Mouse (Mus musculus) forebrain, embryonic 14.5 days (tissue): ENCODE measurements around the gene Prokr1. TPM values are rescaled to one million over a fixed set of nuclear protein-coding genes. Genes with fewer than 3 reads are reported as not detected.

Experiments
- ATAC-seq: fragments of 200-750 bp; cut with Nextera tagmentation; 2 replicates; pipeline ENCODE4 v1.8.0; 2017; ENCODE audit warnings: mild to moderate bottlenecking, moderate library complexity
- DNase-seq: peaks from one replicate; pipeline ENCODE4 v3.0.0-alpha.2; 2015; ENCODE audit warnings: low spot score
- H3K27ac ChIP-seq: fragments of 300-500 bp; sonication (generic); 2 replicates; pipeline ENCODE4 v1.5.1; 2014; ENCODE audit warnings: low read depth, mild to moderate bottlenecking, control low read depth, low read length, moderate library complexity
- H3K27me3 ChIP-seq: fragments of 300-500 bp; sonication (generic); replicated peaks from 2 replicates; pipeline ENCODE4 v1.6.1; 2014; ENCODE audit warnings: low read length, control low read depth, mixed read lengths; ENCODE audit not compliant: control insufficient read depth, insufficient read depth
- H3K36me3 ChIP-seq: fragments of 300-500 bp; sonication (generic); 2 replicates; pipeline ENCODE4 v1.6.1; 2014; ENCODE audit warnings: low read length, control low read depth; ENCODE audit not compliant: control insufficient read depth, insufficient read depth
- H3K4me1 ChIP-seq: fragments of 300-500 bp; sonication (generic); 2 replicates; pipeline ENCODE4 v1.6.1; 2014; ENCODE audit warnings: antibody characterized with exemption, low read length, control low read depth; ENCODE audit not compliant: control insufficient read depth, insufficient read depth
- H3K4me2 ChIP-seq: fragments of 300-500 bp; sonication (generic); 2 replicates; pipeline ENCODE4 v1.6.1; 2014; ENCODE audit warnings: mild to moderate bottlenecking, control low read depth, low read length
- H3K4me3 ChIP-seq: fragments of 300-500 bp; sonication (generic); 2 replicates; pipeline ENCODE4 v1.5.1; 2014; ENCODE audit warnings: low read depth, low read length, control low read depth
- H3K9ac ChIP-seq: fragments of 300-500 bp; sonication (generic); 2 replicates; pipeline ENCODE4 v1.6.1; 2014; ENCODE audit warnings: mild to moderate bottlenecking, low read length, control low read depth, moderate library complexity
- H3K9me3 ChIP-seq: fragments of 300-500 bp; sonication (generic); replicated peaks from 2 replicates; pipeline ENCODE4 v1.6.1; 2016; ENCODE audit warnings: low read length, control low read depth, mixed read lengths; ENCODE audit not compliant: control insufficient read depth
- WGBS: fragments of 180-500 bp; shearing (Covaris S2); extraction: QIAGEN DNeasy Blood & Tissue Kit; methylation state at CpG from one replicate; pipeline ENCODE4 v1.1.7; 2014; 5-methylcytosine and 5-hydroxymethylcytosine counted together
- polyA plus RNA-seq: library from polyadenylated mRNA; unstranded; fragments of >200 nt; fragmentation: Nextera tagmentation; extraction: Ambion mirVana; gene quantifications from 2 replicates; pipeline ENCODE4 v1.2.1, GENCODE M21; 2014

The Prokr1 gene
- polyA plus RNA-seq, 1 experiment from 2014 or later = 3.1 TPM

DNA sequence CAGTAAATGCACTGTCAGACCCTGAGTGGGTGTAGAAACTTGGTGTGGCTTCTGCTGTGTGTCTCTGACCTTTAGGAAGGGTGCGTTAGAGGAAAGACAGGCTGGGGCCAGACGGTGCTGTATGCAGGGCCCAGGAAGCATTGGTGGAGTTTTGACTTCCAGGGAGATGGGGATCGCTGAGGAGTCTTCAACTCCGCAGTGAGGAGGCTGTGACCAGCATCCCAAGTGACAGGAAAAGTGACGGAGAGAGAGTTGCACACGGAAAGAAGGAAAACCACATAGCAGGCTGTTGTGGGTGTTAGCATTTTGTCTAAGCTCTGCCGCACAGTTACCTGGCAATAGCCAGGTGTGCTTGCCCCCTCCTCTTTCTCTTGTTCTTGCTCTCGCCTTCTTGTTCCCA is 54.3 kb downstream of the Prokr1 start:
- DNase-seq (no peak), ATAC-seq (no peak)
- Histone ChIP-seq H3K4me1 (0 out of 2 replicates have a peak, but pooled peaks cover 2% of the 10 kb centered on the region), H3K9ac (no peak overlapping the region), H3K27ac (no peak overlapping the region), H3K9me3 (no peaks in the 10 kb centered on the region), H3K4me2 (no peak overlapping the region), H3K27me3 (no peaks in the 10 kb centered on the region), H3K36me3 (no peaks in the 10 kb centered on the region), H3K4me3 (no peak overlapping the region)
- 70% methylated on average over 8 of the region's 8 CpGs for WGBS

- WGBS = 67% methylated on average over 9 of the region's 9 CpGs
- DNase-seq = no peak
- Histone ChIP-seq H3K9ac (no peak overlapping the region), H3K36me3 (no peaks in the 10 kb centered on the region), H3K4me2 (no peak overlapping the region), H3K27me3 (no peaks in the 10 kb centered on the region), H3K27ac (no peak overlapping the region), H3K4me3 (no peak overlapping the region), H3K9me3 (no peaks in the 10 kb centered on the region), H3K4me1 (0 out of 2 replicates have a peak, but pooled peaks cover 2% of the 10 kb centered on the region)
- ATAC-seq = no peak
Observed at GRCm38 (mm10) chr6:87535651-87536050, 54.9 kb downstream of the Prokr1 start.

DNA sequence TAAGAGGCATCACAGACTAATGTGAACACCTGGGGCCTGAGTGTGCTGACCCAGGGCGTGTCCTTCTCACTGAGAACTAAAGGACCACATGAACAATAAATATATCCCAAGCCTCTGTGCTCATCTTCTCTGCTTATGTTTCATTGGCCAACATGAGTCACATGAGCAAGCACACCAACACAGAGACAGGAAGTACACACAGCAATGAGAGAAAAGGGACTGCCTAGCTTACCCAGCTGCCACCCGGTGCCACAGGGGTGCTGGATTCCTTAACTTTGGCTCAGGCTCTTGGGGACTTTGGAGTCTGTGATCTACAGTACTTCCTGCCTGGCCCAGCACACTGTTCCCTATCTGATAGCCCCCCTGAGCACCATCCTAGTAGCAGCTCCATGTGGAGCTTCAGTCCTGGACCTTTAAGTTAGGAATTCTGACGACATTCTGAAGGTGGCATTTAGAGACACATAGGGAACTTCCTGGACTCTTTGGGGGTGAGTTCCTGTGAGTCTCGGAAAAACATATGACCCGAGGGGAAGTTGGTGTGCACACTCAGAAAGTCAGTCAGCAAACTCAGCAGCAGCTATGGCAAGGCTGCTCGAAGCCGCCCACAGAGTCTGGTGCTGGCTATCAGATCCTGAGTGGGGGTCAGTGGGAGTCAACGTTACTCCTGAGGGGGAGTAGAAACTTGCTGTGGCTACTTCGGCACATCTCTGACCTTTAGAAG is 55.5 kb downstream of the Prokr1 start:
- H3K27me3 ChIP-seq = no peaks in the 10 kb centered on the region
- ATAC-seq (no peak), DNase-seq (no peak)
- no peak overlapping the region for H3K9ac ChIP-seq
- no peaks in the 10 kb centered on the region for H3K9me3 ChIP-seq
- WGBS = 82% methylated on average over 9 of the region's 9 CpGs
- H3K4me3 ChIP-seq = no peak overlapping the region
- no peak overlapping the region for H3K4me2 ChIP-seq
- H3K27ac ChIP-seq = no peak overlapping the region
- no peaks in the 10 kb centered on the region for H3K36me3 ChIP-seq
- H3K4me1 ChIP-seq = 0 out of 2 replicates have a peak, but pooled peaks cover 2% of the 10 kb centered on the region

DNA sequence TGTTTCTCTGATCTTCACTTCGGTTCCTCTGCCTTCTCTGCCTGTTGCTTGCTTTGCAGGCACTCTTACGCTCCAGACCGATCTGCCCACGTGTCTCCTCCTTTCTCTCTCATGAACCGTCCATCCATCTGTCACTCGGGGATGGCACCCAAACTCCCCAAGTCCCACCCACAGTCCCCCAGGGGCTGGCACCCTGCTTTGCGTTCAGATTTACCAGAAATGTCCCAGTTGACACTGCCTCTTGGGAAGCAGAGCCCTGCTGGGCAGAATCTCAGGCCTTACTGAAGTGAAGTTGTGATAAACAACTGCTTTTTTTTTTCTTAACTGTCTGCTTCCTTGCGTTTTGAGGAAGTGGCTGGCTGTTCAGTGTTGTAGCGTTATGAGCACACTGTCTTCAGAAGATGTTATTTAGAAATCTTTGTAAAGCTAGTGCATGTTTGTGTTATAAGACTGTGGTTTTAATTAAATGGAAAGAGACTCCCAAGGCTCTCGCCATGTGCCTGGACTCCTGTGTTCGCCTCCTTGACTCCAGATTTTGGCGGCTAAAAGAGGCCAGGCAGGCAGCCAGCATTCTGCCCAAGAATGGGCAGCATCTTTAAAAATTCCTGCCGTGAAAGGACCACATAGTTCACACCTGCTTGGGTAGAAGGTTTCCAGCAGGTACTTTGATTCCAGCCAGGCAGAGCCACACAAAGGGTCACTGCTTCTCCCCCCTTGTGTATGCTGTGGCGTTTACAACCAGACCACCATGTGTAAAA is 57.4 kb downstream of the Prokr1 start, which contains the start of gene Arhgap25:
Gene Arhgap25, minus strand, starts transcription at position 307 of the 758 bp plus-strand sequence.
- Histone ChIP-seq H3K4me1 (0 out of 2 replicates have a peak, but pooled peaks cover 2% of the 10 kb centered on the region), H3K4me2 (no peak within 1 kb of the TSS), H3K36me3 (no peaks in the 10 kb centered on the region), H3K4me3 (no peak within 1 kb of the TSS), H3K9ac (no peak within 1 kb of the TSS), H3K27me3 (no peaks in the 10 kb centered on the region), H3K9me3 (no peaks in the 10 kb centered on the region), H3K27ac (no peak within 1 kb of the TSS)
- 70% methylated on average over 14 of the region's 14 CpGs for WGBS
- DNase-seq = no peak
- no peak for ATAC-seq

DNA sequence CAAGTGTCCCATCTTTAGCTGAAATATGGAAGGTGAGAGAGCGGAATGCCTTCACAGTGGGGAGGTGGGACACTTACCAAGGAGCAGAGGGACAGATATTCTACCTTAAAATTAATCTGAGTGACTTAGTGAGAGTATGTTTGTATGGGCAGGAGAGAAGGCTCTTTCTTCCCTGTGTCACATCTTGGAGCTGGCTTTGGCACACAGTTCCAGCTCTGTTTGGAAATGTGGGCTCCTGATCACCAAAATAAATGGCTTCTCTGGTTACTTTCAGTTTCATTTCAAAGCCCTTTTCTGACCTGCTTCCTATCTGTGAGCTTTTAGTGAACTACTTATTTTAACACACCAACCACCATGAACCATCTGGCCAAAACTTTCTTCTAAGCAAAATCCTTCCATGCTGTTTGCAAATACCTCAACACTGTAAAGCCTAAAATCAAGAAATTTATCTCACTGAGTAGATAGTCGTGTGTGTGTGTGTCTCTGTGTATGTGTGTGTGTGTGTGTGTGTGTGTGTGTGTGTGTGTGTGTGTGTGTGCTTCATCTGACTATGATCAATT is 59.0 kb downstream of the Prokr1 start:
- DNase-seq = no peak
- Histone ChIP-seq H3K27ac (no peak overlapping the region), H3K4me2 (no peak overlapping the region), H3K9me3 (no peaks in the 10 kb centered on the region), H3K4me1 (0 out of 2 replicates have a peak, but pooled peaks cover 2% of the 10 kb centered on the region), H3K4me3 (no peak overlapping the region), H3K36me3 (no peaks in the 10 kb centered on the region), H3K27me3 (no peaks in the 10 kb centered on the region), H3K9ac (no peak overlapping the region)
- WGBS = 94% methylated on average over 2 of the region's 2 CpGs
- ATAC-seq = no peak

DNA sequence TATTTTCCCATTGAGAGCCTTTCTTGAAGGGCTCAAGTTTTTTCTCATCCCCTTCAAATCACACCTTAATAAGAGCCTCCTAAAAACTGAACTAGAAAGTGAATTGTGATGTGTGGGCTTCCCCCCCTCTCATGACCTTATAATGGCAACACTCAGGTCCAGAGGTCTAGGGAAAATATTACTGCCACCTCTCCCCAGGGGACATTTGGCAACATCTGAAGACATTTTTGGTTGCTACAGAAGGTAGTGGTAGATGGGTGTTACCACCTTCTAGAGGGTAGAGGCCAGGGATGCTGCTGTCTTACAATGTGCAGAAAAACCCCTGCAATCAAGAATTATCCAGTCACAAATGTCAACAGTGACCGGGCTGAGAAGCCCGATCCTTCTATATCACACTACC is 60.2 kb downstream of the Prokr1 start:
- Histone ChIP-seq H3K4me1 (0 out of 2 replicates have a peak, but pooled peaks cover 2% of the 10 kb centered on the region), H3K9me3 (no peaks in the 10 kb centered on the region), H3K4me2 (no peak overlapping the region), H3K36me3 (no peaks in the 10 kb centered on the region), H3K9ac (no peak overlapping the region), H3K4me3 (no peak overlapping the region), H3K27me3 (no peaks in the 10 kb centered on the region), H3K27ac (no peak overlapping the region)
- 83% methylated on average over 2 of the region's 2 CpGs for WGBS
- no peak for DNase-seq
- ATAC-seq = no peak

Other genes starting within 250 kb of the Prokr1 start
- not detected in 2 replicates for gene Gkn1, start 239.8 kb downstream of the Prokr1 start, polyA plus RNA-seq
- gene Gkn2, start 217.4 kb downstream of the Prokr1 start, polyA plus RNA-seq = not detected in 2 replicates
- 0.42 and 0.45 TPM in 2 replicates for gene Gkn3, start 201.8 kb downstream of the Prokr1 start, polyA plus RNA-seq
- not detected in 2 replicates for gene Bmp10, start 161.7 kb downstream of the Prokr1 start, polyA plus RNA-seq
- gene Arhgap25, start 57.5 kb downstream of the Prokr1 start, polyA plus RNA-seq = 1.2 and 2.2 TPM in 2 replicates
- gene Aplf, start 81.5 kb upstream of the Prokr1 start, polyA plus RNA-seq = 14.9 and 15.4 TPM in 2 replicates
- gene Efcc1, start 140.1 kb upstream of the Prokr1 start, polyA plus RNA-seq = 0.89 and 2.0 TPM in 2 replicates
- gene Gp9, start 187.3 kb upstream of the Prokr1 start, polyA plus RNA-seq = 0.47 and 0.94 TPM in 2 replicates
- 3.8 and 4.9 TPM in 2 replicates for gene Rab43, start 221.4 kb upstream of the Prokr1 start, polyA plus RNA-seq
- 1.2 and 2.4 TPM in 2 replicates for gene Gm45140, start 245.1 kb upstream of the Prokr1 start, polyA plus RNA-seq
- gene Isy1, start 248.1 kb upstream of the Prokr1 start, polyA plus RNA-seq = 34.1 and 37.8 TPM in 2 replicates